Mouse (Mus musculus): ENCODE measurements at regions not wholly inside any gene's neighbourhood (a gene's known extent, or its start where the extent isn't known, plus 50 kb on each side); places are given as distances from the start of the nearest gene placed in this dataset.

DNA sequence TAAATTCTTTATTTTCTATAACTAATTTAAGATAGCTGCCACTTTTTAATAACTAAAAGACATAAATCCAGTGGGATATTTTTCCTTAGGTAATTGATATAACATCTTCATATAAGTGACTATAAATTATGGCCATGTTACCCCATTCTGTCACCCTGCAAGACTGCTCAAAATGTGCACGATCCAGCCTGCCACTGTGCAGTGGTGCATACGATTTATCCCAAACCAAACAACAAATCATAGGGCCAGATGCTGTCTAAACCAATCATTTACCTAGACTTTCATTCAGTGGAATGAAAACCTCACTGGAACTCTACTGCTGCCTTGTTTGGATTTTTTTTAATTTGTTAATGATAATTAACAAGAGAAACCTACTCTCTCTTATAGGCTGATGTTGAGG is 216.5 kb downstream of the Samd5 start:
- TF ChIP-seq CTCF (IDR thresholded peaks at IDR 0.05): no peak
- no peak for TF ChIP-seq EP300 (IDR thresholded peaks at IDR 0.05; ENCODE audit: insufficient read depth, low read depth, low read length)
- no peak for TF ChIP-seq POLR2A (IDR thresholded peaks at IDR 0.05; ENCODE audit: insufficient read depth, low read depth, low read length)

Data from heart, adult 2 months (tissue).